Mouse (Mus musculus) spleen, adult 18-20 months (tissue): ENCODE measurements around the gene Cnga1.

Experiments
- DNase-seq, 2 experiments: peaks; one replicate each; pipeline ENCODE4 v3.0.0; 2022; ENCODE audit warnings: mixed read lengths in 2 of 2

Cnga1 gene

DNA sequence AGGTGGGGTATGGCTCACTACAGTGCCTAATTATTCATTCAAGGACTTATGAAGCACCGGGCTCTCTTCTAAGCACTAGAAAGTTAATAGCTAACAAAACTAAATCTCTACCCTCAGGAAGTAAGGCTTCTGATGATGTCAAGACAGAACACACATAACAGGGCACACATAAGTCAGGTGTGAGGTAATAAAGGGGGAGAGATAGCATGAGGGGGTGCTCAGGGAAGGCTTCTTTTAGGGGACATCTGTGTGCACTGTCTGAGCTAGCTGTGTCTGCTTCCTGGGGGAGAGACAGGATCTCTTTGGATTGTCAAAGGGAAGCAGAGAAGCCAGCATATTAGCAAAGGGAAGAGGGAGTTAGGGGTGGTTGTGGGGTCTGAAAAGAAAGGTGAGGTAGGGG lies at the start of gene Cnga1:
TSS of gene Cnga1 (minus strand) at position 101 of the 400 bp plus-strand sequence.
- DNase-seq, result no peak

DNA sequence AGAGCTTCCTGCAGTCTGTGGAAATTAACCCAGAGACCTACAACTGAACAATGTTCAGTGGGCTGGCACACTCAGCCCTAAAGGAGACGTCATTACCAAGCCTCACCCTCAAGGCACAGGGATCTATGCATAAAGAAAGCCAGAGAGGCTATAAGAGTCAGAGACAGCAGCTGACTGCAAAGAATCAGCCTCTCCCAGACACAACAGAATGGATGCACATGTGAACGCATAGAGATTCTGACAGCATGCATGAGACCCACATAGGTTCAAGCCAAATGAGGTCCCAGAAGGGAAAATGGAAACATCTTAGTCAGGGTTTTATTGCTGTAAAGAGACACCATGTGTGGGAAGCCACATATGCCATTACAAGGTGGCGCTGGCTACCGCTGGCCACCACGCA lies 46.4 kb upstream of the Cnga1 start:
- no peak for DNase-seq

GRCm38 (mm10) chr5:72689556-72689955 lies 45.5 kb upstream of the Cnga1 start:
- no peak for DNase-seq

GRCm38 (mm10) chr5:72681451-72681850 lies 37.4 kb upstream of the Cnga1 start:
- DNase-seq, result no peak

- DNase-seq, result no peak
Measured at GRCm38 (mm10) chr5:72674994-72675542, 31.0 kb upstream of the Cnga1 start.

- no peak for DNase-seq
Measured at GRCm38 (mm10) chr5:72671017-72671699, 27.1 kb upstream of the Cnga1 start.

DNA sequence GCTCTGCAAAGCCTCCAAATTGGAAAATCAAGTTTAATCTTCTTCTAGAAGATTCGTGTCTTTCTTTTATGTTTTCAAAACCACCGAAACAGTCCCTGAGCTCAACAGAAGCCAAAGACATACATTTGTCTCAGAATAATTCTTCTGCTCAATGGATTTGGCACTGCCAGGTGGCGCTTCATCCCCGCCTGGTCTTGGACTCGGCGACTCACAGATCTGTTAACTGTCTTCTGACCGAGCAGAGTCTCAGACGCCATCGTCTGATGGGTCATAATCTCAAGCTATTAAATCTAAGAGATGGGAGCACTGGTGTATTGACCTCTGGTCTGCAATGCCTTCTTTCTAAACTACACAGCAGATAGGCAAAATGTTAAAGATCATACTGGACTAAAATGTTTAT lies 24.3 kb upstream of the Cnga1 start:
- DNase-seq, result no peak

DNA sequence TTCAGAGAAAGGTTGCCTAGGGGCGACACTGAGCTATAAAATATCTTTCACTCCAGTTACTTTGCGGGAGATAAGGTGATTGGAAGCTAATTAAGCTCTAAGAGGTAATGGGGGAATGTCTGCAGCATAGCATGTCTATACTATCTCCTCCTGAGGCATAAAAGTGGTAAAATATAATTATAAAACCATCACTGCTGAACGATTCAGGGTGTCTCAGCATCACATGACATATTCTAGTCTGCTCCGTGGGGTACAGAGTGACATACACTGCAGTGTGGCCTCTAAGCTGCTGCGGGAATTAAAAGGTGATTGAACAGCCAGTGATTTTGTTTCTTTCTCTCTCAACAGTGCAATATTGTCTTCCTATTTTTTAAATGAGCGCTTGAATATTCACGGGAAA lies 22.4 kb upstream of the Cnga1 start:
- no peak for DNase-seq

GRCm38 (mm10) chr5:72665281-72665680 lies 21.2 kb upstream of the Cnga1 start:
- peak; percentile 11 to 65 for DNase-seq

GRCm38 (mm10) chr5:72664854-72665253 lies 20.8 kb upstream of the Cnga1 start:
- DNase-seq, result no peak

GRCm38 (mm10) chr5:72664126-72664525 lies 20.1 kb upstream of the Cnga1 start:
- no peak for DNase-seq

DNA sequence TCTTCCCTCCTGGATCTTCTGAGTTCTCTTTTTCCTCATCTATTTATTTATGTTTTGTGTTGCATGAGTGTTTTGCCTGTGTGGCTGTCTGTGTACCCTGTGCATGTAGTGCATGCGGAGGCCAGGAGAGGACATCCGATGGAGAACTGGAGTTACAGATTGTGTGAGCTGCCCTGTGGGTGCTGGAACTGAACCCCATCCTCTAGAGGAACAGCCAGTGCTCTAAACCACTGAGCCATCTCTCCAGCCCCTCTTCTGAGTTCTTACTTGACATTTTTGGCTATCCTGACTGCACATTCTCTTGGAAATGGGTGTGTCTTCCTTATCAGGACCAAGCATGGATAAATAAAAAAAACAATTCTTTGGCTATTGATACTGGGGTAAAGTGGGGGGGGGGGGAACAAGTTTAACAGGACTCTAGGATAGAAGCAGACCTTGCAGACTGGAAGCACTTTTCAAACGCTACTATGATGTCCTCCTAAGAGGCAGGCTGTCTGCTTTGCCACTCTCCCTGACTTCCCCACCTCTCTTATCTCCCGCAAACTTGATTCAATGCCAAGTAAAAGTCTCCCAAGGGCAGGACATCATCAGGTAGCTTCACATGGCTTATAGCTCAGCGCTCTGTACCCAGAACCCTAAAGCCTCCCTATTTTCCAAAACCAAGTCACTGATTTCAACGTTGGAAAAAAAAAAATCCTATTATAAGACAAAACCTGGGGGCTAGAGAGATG lies 17.1 kb upstream of the Cnga1 start:
- no peak for DNase-seq

GRCm38 (mm10) chr5:72658375-72658774 lies 14.3 kb upstream of the Cnga1 start:
- DNase-seq, result no peak

DNA sequence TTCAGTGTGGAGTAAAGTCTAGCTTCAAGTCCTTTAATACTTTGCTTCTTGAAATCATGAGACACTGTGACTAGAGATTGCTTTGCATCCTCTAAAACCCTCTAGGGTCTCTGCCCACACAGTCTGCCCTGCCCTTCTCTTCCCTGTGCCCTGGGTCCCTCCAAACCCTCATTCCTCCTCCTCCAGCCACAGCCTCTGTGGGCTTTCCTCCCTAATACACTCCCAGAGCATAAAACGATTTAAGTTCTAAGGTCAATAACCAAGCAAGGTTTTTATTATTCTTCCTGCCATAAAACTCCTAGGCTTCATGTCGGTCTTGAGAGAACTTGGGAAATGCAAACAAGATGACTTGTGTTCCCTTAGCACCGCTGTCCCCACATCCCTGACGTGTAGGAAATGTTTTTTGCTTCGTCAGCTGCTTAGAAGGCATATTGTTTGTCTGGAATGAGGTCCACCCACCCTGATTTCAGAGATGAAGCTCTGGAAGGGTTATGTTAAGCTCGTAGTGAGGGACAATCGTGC lies 12.3 kb upstream of the Cnga1 start:
- DNase-seq, result no peak

- no peak for DNase-seq
Measured at GRCm38 (mm10) chr5:72653068-72653674, 9.1 kb upstream of the Cnga1 start.

- DNase-seq, result no peak
Measured at GRCm38 (mm10) chr5:72648987-72649735, 5.1 kb upstream of the Cnga1 start.

GRCm38 (mm10) chr5:72647958-72648595 lies 4.0 kb upstream of the Cnga1 start:
- no peak for DNase-seq

- peak; percentile 49 to 59 for DNase-seq
Measured at GRCm38 (mm10) chr5:72647418-72647907, 3.4 kb upstream of the Cnga1 start, which contains the start of gene Nipal1. Nipal1 (plus strand) TSS chr5:72647795.

DNA sequence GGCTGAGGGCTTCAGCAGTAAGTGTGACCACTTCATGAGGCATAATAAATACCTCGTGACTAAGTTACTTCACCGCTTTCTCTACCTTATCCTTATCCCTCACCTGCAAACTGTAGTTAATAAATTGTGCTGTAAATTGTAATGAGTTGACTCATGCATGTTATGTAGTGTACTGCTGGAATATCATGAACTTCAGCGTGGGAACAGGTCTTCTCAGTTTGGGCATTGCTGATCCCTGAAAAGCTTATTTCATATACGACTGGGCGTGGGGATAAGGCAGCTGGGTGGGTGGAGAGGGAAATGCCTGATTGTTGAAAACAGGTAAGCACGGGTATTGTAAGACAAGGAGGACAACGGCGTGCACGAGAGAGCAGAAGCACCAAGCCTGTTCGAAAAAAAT lies 2.9 kb upstream of the Cnga1 start:
- DNase-seq, result no peak

- DNase-seq, result peak in 1 of 2 experiments; percentile 14
Measured at GRCm38 (mm10) chr5:72646131-72646530, 2.1 kb upstream of the Cnga1 start.

DNA sequence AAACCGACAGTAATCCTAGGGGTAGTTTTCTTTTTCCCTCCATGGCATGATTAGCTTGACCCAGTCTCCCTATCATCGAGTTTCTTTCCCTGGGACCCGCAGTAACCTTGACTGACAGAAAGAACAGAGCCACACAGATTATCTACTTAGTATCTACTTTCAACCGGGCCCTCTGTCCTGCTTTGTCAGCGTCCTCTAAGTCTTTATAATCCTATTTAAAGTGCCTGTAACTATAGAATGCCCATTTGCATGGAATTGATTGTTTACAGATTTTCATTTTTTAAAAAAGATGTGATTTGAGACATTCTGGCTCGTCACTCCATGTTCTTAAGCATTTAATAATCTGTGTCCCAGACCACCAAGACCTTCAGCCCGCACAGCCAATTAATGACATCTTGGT lies 420 bp downstream of the Cnga1 start:
- DNase-seq, result no peak

GRCm38 (mm10) chr5:72640072-72640471 lies 4.0 kb downstream of the Cnga1 start:
- no peak for DNase-seq
